Mouse (Mus musculus) ovary, postnatal 14 days (tissue): ENCODE results near the gene Dnaaf3.
A peak's percentile ranks its signal among the peaks of the same experiment; 100 is the strongest.
"Not testable (repeated sequence)": the region's sequence is repeated elsewhere in the genome, so short reads cannot be mapped to it uniquely, and the experiment has no call there.

Experiments used
- DNase-seq: peaks from one replicate; pipeline ENCODE4 v3.0.0; 2022; ENCODE audit warnings: low spot score

Gene Dnaaf3

GRCm38 (mm10) chr7:4532005-4532729 is at the start of gene Dnaaf3:
TSS of gene Dnaaf3 (minus strand) at chr7:4532453.
- peak; percentile 54 for DNase-seq

GRCm38 (mm10) chr7:4581481-4581880 is 49.2 kb upstream of the Dnaaf3 start:
- DNase-seq: not testable (repeated sequence)

GRCm38 (mm10) chr7:4572361-4572760 is 40.1 kb upstream of the Dnaaf3 start:
- DNase-seq: not testable (repeated sequence)

GRCm38 (mm10) chr7:4562660-4563059 is 30.4 kb upstream of the Dnaaf3 start:
- DNase-seq: no peak

- no peak for DNase-seq
These were observed 24.9 kb upstream of the Dnaaf3 start for GRCm38 (mm10) chr7:4557167-4557560.

- peak; percentile 68 for DNase-seq
These were observed 24.3 kb upstream of the Dnaaf3 start for GRCm38 (mm10) chr7:4556256-4557166.

GRCm38 (mm10) chr7:4547221-4547641 is 15.0 kb upstream of the Dnaaf3 start, which contains the start of gene Syt5:
TSS of gene Syt5 (minus strand) at chr7:4547541.
- DNase-seq: no peak

GRCm38 (mm10) chr7:4546591-4547131 is 14.4 kb upstream of the Dnaaf3 start:
- DNase-seq: peak; percentile 47

GRCm38 (mm10) chr7:4546050-4546449 is 13.8 kb upstream of the Dnaaf3 start:
- no peak for DNase-seq

- DNase-seq: no peak
These were observed 9.8 kb upstream of the Dnaaf3 start for GRCm38 (mm10) chr7:4542013-4542412.

GRCm38 (mm10) chr7:4541344-4541743 is 9.1 kb upstream of the Dnaaf3 start:
- DNase-seq: no peak

- DNase-seq: no peak
These were observed 6.8 kb upstream of the Dnaaf3 start for GRCm38 (mm10) chr7:4539019-4539418.

GRCm38 (mm10) chr7:4537181-4537580 is 4.9 kb upstream of the Dnaaf3 start:
- no peak for DNase-seq

GRCm38 (mm10) chr7:4536369-4536768 is 4.1 kb upstream of the Dnaaf3 start:
- no peak for DNase-seq

GRCm38 (mm10) chr7:4530166-4530565 is 2.1 kb downstream of the Dnaaf3 start:
- DNase-seq: not testable (repeated sequence)

GRCm38 (mm10) chr7:4527302-4527689 is 5.0 kb downstream of the Dnaaf3 start:
- DNase-seq: no peak

GRCm38 (mm10) chr7:4526341-4527301 is 5.6 kb downstream of the Dnaaf3 start:
- peak; percentile 75 for DNase-seq

GRCm38 (mm10) chr7:4524212-4524922 is 7.9 kb downstream of the Dnaaf3 start, which contains the start of gene Tnni3:
TSS of gene Tnni3 (minus strand) at chr7:4524229.
- DNase-seq: not testable (repeated sequence)

- DNase-seq: no peak
These were observed 8.8 kb downstream of the Dnaaf3 start for GRCm38 (mm10) chr7:4523205-4524130.

- DNase-seq: no peak
These were observed 10.0 kb downstream of the Dnaaf3 start for GRCm38 (mm10) chr7:4522292-4522691.
